Mouse (Mus musculus) intestine, embryonic 16.5 days (tissue): ENCODE results near the gene 4933424G06Rik. TPM values are rescaled to one million over a fixed set of nuclear protein-coding genes. Genes with fewer than 3 reads are reported as not detected.

Experiments used
- ATAC-seq: fragments of 200-750 bp; cut with Nextera tagmentation; 2 replicates; pipeline ENCODE4 v1.8.0; 2017; ENCODE audit warnings: moderate TSS enrichment, moderate library complexity
- H3K27ac ChIP-seq: fragments of 300-500 bp; sonication (generic); 2 replicates; pipeline ENCODE4 v1.5.1; 2014; ENCODE audit warnings: mild to moderate bottlenecking, low read length
- H3K27me3 ChIP-seq: fragments of 300-500 bp; sonication (generic); replicated peaks from 2 replicates; pipeline ENCODE4 v1.6.1; 2014; ENCODE audit warnings: low read length, control low read depth, mixed read lengths; ENCODE audit not compliant: control insufficient read depth, insufficient read depth
- H3K36me3 ChIP-seq: fragments of 300-500 bp; sonication (generic); 2 replicates; pipeline ENCODE4 v1.6.1; 2014; ENCODE audit warnings: low read length, control low read depth; ENCODE audit not compliant: control insufficient read depth, insufficient read depth
- H3K4me1 ChIP-seq: fragments of 300-500 bp; sonication (generic); 2 replicates; pipeline ENCODE4 v1.6.1; 2014; ENCODE audit warnings: low read length, control low read depth, mixed read lengths; ENCODE audit not compliant: control insufficient read depth, insufficient read depth
- H3K4me2 ChIP-seq: fragments of 300-500 bp; sonication (generic); 2 replicates; pipeline ENCODE4 v1.6.1; 2014; ENCODE audit warnings: low read depth, low read length, control low read depth
- H3K4me3 ChIP-seq: fragments of 300-500 bp; sonication (generic); 2 replicates; pipeline ENCODE4 v1.5.1; 2014; ENCODE audit warnings: mild to moderate bottlenecking, low read length
- H3K9ac ChIP-seq: fragments of 300-500 bp; sonication (generic); 2 replicates; pipeline ENCODE4 v1.6.1; 2014; ENCODE audit warnings: low read depth, low read length
- H3K9me3 ChIP-seq: fragments of 300-500 bp; sonication (generic); 2 replicates; pipeline ENCODE4 v1.6.1; 2016; ENCODE audit warnings: low read length, control low read depth; ENCODE audit not compliant: control insufficient read depth
- WGBS: fragments of 180-500 bp; shearing (Covaris S2); extraction: QIAGEN DNeasy Blood & Tissue Kit; methylation state at CpG from one replicate; pipeline ENCODE4 v1.1.7; 2014; 5-methylcytosine and 5-hydroxymethylcytosine counted together
- polyA plus RNA-seq: library from polyadenylated mRNA; unstranded; fragments of >200 nt; fragmentation: Nextera tagmentation; extraction: Ambion mirVana; gene quantifications from 2 replicates; pipeline ENCODE4 v1.2.1, GENCODE M21; 2015

4933424G06Rik gene
- polyA plus RNA-seq, 1 experiment from 2014 or later: 0.12 TPM

GRCm38 (mm10) chr1:36707797-36708196 is 2.2 kb upstream of the 4933424G06Rik start:
- no peak for ATAC-seq
- 70% methylated on average over 3 of the region's 3 CpGs for WGBS
- Histone ChIP-seq H3K4me3 (no peak overlapping the region), H3K27me3 (no peaks in the 10 kb centered on the region), H3K4me1 (peaks cover 15% of the 10 kb centered on the region), H3K9ac (peak overlapping the region; percentile 97), H3K36me3 (peaks cover 15% of the 10 kb centered on the region; the same call in 1 of the 2 replicates), H3K9me3 (no peaks in the 10 kb centered on the region), H3K27ac (no peak overlapping the region), H3K4me2 (no peak overlapping the region)

- ATAC-seq: no peak
Measured at GRCm38 (mm10) chr1:36708626-36709025, 1.3 kb upstream of the 4933424G06Rik start.

DNA sequence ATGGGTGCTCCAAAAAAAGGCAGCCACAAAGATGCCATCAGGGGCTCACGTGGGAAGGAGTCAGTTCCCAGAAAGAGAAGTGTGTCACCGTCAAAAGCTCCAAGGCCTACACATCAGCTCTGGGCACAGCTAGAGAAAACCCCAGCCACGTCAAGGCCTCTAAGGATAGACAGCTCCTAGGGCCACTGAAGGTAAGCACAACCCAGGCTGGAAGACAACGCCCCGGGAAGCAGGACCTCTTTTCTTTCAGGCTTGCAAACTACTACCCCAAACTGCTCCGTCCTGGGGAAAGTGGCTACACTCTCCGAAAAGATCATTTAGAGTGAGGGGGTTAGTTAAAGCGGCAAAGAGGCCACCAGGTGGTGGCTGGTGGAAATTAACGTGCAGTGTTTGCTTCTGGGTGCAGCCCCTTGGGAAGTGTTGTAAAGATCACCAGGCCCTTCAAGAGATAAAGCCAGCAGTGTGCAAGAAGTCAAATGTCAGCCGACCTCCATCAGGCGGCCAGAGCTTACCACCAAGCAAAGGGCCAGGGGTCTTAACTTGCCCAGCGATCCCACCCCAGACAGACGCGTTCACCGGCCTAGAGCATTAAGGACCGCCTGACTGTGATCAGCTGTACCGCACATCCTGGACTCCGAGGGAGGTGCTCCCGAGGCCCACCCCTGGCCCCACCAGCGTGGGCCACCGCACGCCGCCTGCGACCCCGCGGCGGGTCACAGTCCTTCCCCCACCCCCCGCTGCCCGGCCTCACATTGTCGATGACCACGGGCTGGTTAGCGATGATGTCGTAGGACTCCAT is 695 bp upstream of the 4933424G06Rik start:
- no peaks in the 10 kb centered on the region for H3K9me3 ChIP-seq
- peaks cover 8% of the 10 kb centered on the region; the same call in 1 of the 2 replicates for H3K36me3 ChIP-seq
- peak overlapping the region; percentile 97 for H3K9ac ChIP-seq
- peak overlapping the region; percentile 82 for H3K27ac ChIP-seq
- ATAC-seq: peak; percentile 78
- H3K4me1 ChIP-seq: peaks cover 15% of the 10 kb centered on the region
- WGBS: under 1% methylated on average over 33 of the region's 33 CpGs
- peak overlapping the region; percentile 99 for H3K4me3 ChIP-seq
- no peaks in the 10 kb centered on the region for H3K27me3 ChIP-seq
- H3K4me2 ChIP-seq: peak overlapping the region; percentile 83

More at GRCm38 (mm10) chr1:36708626-36709025, 1.3 kb upstream of the 4933424G06Rik start:
- Histone ChIP-seq H3K9ac (peak overlapping the region; percentile 97), H3K4me1 (peaks cover 15% of the 10 kb centered on the region), H3K27ac (peak overlapping the region; percentile 82), H3K9me3 (no peaks in the 10 kb centered on the region), H3K27me3 (no peaks in the 10 kb centered on the region), H3K36me3 (peaks cover 9% of the 10 kb centered on the region; the same call in 1 of the 2 replicates), H3K4me3 (peak overlapping the region; percentile 99), H3K4me2 (peak overlapping the region; percentile 83)
- 67% methylated on average over 1 of the region's 1 CpGs for WGBS

GRCm38 (mm10) chr1:36711104-36711503 is 1.2 kb downstream of the 4933424G06Rik start:
- 0 out of 2 replicates have a peak, but pooled peaks cover 2% of the 10 kb centered on the region for H3K36me3 ChIP-seq
- no peaks in the 10 kb centered on the region for H3K9me3 ChIP-seq
- peaks cover 15% of the 10 kb centered on the region for H3K4me1 ChIP-seq
- no peak overlapping the region for H3K27ac ChIP-seq
- no peak overlapping the region for H3K4me3 ChIP-seq
- no peak overlapping the region for H3K9ac ChIP-seq
- ATAC-seq: no peak
- no peak overlapping the region for H3K4me2 ChIP-seq
- 95% methylated on average over 2 of the region's 2 CpGs for WGBS
- H3K27me3 ChIP-seq: no peaks in the 10 kb centered on the region

GRCm38 (mm10) chr1:36714311-36714710 is 4.4 kb downstream of the 4933424G06Rik start, which contains the start of gene Actr1b:
Gene Actr1b (minus strand): TSS chr1:36714422.
- H3K27me3 ChIP-seq: no peaks in the 10 kb centered on the region
- ATAC-seq: no peak
- 77% methylated on average over 5 of the region's 5 CpGs for WGBS

GRCm38 (mm10) chr1:36718786-36719185 is 8.8 kb downstream of the 4933424G06Rik start:
- Histone ChIP-seq H3K4me1 (peaks cover 4% of the 10 kb centered on the region; the same call in 1 of the 2 replicates), H3K9me3 (no peaks in the 10 kb centered on the region), H3K27ac (no peak overlapping the region), H3K27me3 (no peaks in the 10 kb centered on the region), H3K4me2 (no peak overlapping the region), H3K4me3 (no peak overlapping the region), H3K36me3 (no peaks in the 10 kb centered on the region), H3K9ac (no peak overlapping the region)
- WGBS: 92% methylated on average over 1 of the region's 1 CpGs
- ATAC-seq: no peak

More at GRCm38 (mm10) chr1:36714311-36714710, 4.4 kb downstream of the 4933424G06Rik start, which contains the start of gene Actr1b:
- no peak within 1 kb of the TSS for H3K9ac ChIP-seq
- no peak within 1 kb of the TSS for H3K27ac ChIP-seq
- no peaks in the 10 kb centered on the region for H3K4me1 ChIP-seq
- no peaks in the 10 kb centered on the region for H3K36me3 ChIP-seq
- H3K9me3 ChIP-seq: no peaks in the 10 kb centered on the region
- H3K4me2 ChIP-seq: no peak within 1 kb of the TSS
- H3K4me3 ChIP-seq: no peak within 1 kb of the TSS

DNA sequence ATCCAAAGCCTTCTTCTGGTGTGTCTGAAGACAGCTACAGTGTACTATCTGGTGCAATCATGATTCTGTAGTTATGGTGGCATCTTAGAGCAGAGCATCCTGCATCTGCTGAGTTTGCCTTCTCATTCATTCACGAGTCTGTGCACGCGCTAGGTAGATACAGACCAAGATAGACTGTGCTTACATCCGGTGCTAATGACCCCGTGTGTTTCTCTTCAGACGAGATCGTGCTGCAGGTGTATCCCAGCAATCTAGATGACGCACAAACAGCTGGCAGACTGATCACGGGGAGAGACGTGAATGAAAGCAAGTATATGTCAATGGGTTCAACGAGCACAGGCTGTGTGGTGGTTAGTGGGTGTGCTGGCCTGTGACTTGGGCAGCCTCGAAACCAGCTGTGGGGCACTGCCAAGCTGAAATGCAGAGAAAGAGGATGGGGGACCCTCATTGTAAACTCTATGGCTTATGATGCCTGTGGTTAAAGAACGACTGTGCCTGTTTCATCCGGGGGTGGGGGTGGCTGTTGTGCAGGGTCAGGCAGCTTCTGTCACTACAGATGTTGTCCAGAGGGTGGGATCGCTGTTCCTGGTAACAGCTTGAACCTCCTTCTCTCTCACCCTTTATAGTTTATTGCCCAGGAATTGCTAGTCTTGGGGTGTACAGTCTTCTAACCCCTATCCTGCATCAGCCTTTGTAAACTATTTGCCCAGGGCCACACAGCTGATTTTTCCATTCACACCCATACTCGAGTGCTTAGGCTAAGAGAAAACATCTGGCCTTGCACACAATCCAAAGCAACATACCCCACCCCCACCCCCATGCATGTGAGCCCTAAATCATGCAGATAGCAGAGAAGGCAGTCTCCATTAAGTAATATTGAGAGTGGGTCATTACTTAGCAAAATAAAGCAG is 13.5 kb downstream of the 4933424G06Rik start:
- WGBS: 55% methylated on average over 16 of the region's 16 CpGs
- Histone ChIP-seq H3K4me1 (peaks cover 4% of the 10 kb centered on the region; the same call in 1 of the 2 replicates), H3K4me2 (no peak overlapping the region), H3K4me3 (no peak overlapping the region), H3K9ac (no peak overlapping the region), H3K9me3 (no peaks in the 10 kb centered on the region), H3K27ac (no peak overlapping the region), H3K36me3 (no peaks in the 10 kb centered on the region), H3K27me3 (no peaks in the 10 kb centered on the region)
- ATAC-seq: no peak

GRCm38 (mm10) chr1:36724057-36724431 is 14.1 kb downstream of the 4933424G06Rik start:
- Histone ChIP-seq H3K36me3 (no peaks in the 10 kb centered on the region), H3K4me2 (no peak overlapping the region), H3K27me3 (no peaks in the 10 kb centered on the region), H3K9me3 (no peaks in the 10 kb centered on the region), H3K9ac (no peak overlapping the region), H3K27ac (no peak overlapping the region), H3K4me3 (no peak overlapping the region), H3K4me1 (peaks cover 4% of the 10 kb centered on the region; the same call in 1 of the 2 replicates)
- 73% methylated on average over 4 of the region's 4 CpGs for WGBS
- no peak for ATAC-seq

DNA sequence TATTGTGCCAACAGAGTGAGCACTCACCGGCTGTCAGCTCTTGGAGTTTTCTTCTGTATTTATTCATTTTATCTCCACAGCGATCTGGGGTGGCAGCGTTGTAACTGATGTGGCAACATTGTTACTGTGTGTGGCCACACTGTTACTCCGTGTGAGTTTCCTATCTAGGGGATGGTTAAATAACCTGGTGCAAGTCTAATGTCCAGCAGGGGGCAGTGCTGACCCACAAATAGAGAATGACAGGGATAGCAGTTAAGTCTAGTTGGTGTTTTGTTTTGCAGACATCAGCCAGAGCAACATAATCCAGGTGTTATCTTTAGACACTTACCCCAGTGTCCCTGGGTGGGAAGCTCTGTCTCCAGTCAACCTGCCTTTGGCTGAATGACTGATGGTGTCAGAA is 27.4 kb downstream of the 4933424G06Rik start:
- Histone ChIP-seq H3K4me3 (no peak overlapping the region), H3K27ac (no peak overlapping the region), H3K27me3 (no peaks in the 10 kb centered on the region), H3K4me2 (no peak overlapping the region), H3K9me3 (no peaks in the 10 kb centered on the region), H3K9ac (no peak overlapping the region), H3K36me3 (no peaks in the 10 kb centered on the region), H3K4me1 (no peaks in the 10 kb centered on the region)
- ATAC-seq: 0 out of 2 replicates have a peak, but pooled peaks have one; percentile 38
- 12% methylated on average over 4 of the region's 4 CpGs for WGBS
